Mouse (Mus musculus) forebrain, embryonic 14.5 days (tissue): ENCODE measurements around the gene Nit2. TPM values are rescaled to one million over a fixed set of nuclear protein-coding genes. Genes with fewer than 3 reads are reported as not detected.

Experiments used
- ATAC-seq: fragments of 200-750 bp; cut with Nextera tagmentation; 2 replicates; pipeline ENCODE4 v1.8.0; 2017; ENCODE audit warnings: mild to moderate bottlenecking, moderate library complexity
- DNase-seq: peaks from one replicate; pipeline ENCODE4 v3.0.0-alpha.2; 2015; ENCODE audit warnings: low spot score
- H3K27ac ChIP-seq: fragments of 300-500 bp; sonication (generic); 2 replicates; pipeline ENCODE4 v1.5.1; 2014; ENCODE audit warnings: low read depth, mild to moderate bottlenecking, control low read depth, low read length, moderate library complexity
- H3K27me3 ChIP-seq: fragments of 300-500 bp; sonication (generic); replicated peaks from 2 replicates; pipeline ENCODE4 v1.6.1; 2014; ENCODE audit warnings: low read length, control low read depth, mixed read lengths; ENCODE audit not compliant: control insufficient read depth, insufficient read depth
- H3K36me3 ChIP-seq: fragments of 300-500 bp; sonication (generic); 2 replicates; pipeline ENCODE4 v1.6.1; 2014; ENCODE audit warnings: low read length, control low read depth; ENCODE audit not compliant: control insufficient read depth, insufficient read depth
- H3K4me1 ChIP-seq: fragments of 300-500 bp; sonication (generic); 2 replicates; pipeline ENCODE4 v1.6.1; 2014; ENCODE audit warnings: antibody characterized with exemption, low read length, control low read depth; ENCODE audit not compliant: control insufficient read depth, insufficient read depth
- H3K4me2 ChIP-seq: fragments of 300-500 bp; sonication (generic); 2 replicates; pipeline ENCODE4 v1.6.1; 2014; ENCODE audit warnings: mild to moderate bottlenecking, control low read depth, low read length
- H3K4me3 ChIP-seq: fragments of 300-500 bp; sonication (generic); 2 replicates; pipeline ENCODE4 v1.5.1; 2014; ENCODE audit warnings: low read depth, low read length, control low read depth
- H3K9ac ChIP-seq: fragments of 300-500 bp; sonication (generic); 2 replicates; pipeline ENCODE4 v1.6.1; 2014; ENCODE audit warnings: mild to moderate bottlenecking, low read length, control low read depth, moderate library complexity
- H3K9me3 ChIP-seq: fragments of 300-500 bp; sonication (generic); replicated peaks from 2 replicates; pipeline ENCODE4 v1.6.1; 2016; ENCODE audit warnings: low read length, control low read depth, mixed read lengths; ENCODE audit not compliant: control insufficient read depth
- WGBS: fragments of 180-500 bp; shearing (Covaris S2); extraction: QIAGEN DNeasy Blood & Tissue Kit; methylation state at CpG from one replicate; pipeline ENCODE4 v1.1.7; 2014; 5-methylcytosine and 5-hydroxymethylcytosine counted together
- polyA plus RNA-seq: library from polyadenylated mRNA; unstranded; fragments of >200 nt; fragmentation: Nextera tagmentation; extraction: Ambion mirVana; gene quantifications from 2 replicates; pipeline ENCODE4 v1.2.1, GENCODE M21; 2014

Nit2 gene
- polyA plus RNA-seq, result 43.8 and 44.2 TPM in 2 replicates

DNA sequence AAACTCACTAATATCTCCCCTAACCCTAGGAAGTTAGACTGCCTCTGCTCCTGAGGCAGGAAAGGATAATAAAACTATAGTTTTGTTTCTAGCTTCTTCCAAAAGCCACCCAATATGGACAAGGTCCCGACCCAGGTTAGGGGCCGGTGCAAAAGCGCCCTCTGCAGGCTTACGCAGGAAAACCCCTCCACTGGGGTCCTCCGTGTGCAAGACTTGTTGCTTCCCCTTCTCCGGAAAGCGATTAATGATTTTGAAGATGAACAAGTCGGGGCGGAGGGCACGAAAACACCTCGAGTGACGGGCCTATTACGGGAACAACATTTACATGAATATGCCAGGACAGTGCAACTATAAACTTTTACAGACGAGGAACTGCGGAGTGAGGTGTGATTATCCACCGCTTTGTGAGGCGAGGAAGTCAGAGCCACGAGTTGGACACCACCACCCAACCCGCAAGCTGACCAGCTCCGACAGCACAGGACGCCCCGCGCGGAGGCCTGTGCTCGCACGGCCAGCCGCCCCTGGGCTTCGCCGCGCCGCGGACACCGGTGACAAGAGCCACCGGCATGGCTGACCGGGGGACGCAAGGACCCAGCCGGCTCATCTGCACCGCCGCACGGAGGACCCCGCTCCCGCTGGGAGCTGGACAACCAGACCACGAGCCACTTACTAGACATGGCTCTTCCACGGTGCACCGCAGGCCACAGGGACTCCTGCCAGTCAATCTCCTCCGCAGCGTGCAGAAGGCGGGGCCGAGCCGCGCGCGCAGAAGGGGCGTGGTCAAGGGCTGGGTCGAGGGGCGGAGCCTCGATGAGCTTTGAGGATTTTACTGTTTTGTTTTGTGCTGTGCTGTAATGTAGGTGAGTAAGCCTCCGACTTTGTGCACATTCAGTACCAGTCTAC, at the start of gene Nit2:
Gene Nit2, minus strand, starts transcription at position 731 of the 903 bp plus-strand sequence.
- Histone ChIP-seq H3K4me2 (peak within 1 kb of the TSS; percentile 81), H3K4me3 (peak within 1 kb of the TSS; percentile 73), H3K9ac (peak within 1 kb of the TSS; percentile 79), H3K27me3 (no peaks in the 10 kb centered on the region), H3K27ac (peak within 1 kb of the TSS; percentile 72), H3K36me3 (peaks cover 11% of the 10 kb centered on the region), H3K9me3 (no peaks in the 10 kb centered on the region), H3K4me1 (no peaks in the 10 kb centered on the region)
- ATAC-seq (peak; percentile 97), DNase-seq (peak; percentile 92)
- under 1% methylated on average over 58 of the region's 58 CpGs for WGBS

DNA sequence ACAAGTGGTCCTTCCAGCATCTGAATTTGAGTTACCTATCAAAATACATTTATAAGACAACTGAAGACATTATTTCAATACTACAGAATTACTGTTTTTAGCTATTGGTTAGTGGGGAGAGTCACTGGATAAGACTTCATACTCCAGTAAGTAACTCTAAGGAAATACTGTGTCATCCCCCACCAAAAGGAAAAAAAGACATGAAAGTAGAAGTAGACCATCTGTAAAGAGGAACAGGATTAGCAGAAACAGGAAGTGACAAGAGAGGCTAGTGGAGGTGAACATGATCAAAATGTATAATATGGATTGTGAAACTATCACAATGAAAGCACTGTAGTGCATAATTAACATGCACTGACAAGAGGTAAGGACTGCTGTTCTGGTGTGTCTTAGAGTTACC, 48.8 kb upstream of the Nit2 start:
- H3K4me3 ChIP-seq, result no peak overlapping the region
- DNase-seq (no peak), ATAC-seq (no peak)
- H3K9ac ChIP-seq, result no peak overlapping the region
- no peak overlapping the region for H3K4me2 ChIP-seq
- no peaks in the 10 kb centered on the region for H3K9me3 ChIP-seq
- H3K36me3 ChIP-seq, result peaks cover 17% of the 10 kb centered on the region
- H3K4me1 ChIP-seq, result no peaks in the 10 kb centered on the region
- H3K27me3 ChIP-seq, result no peaks in the 10 kb centered on the region
- no peak overlapping the region for H3K27ac ChIP-seq

DNA sequence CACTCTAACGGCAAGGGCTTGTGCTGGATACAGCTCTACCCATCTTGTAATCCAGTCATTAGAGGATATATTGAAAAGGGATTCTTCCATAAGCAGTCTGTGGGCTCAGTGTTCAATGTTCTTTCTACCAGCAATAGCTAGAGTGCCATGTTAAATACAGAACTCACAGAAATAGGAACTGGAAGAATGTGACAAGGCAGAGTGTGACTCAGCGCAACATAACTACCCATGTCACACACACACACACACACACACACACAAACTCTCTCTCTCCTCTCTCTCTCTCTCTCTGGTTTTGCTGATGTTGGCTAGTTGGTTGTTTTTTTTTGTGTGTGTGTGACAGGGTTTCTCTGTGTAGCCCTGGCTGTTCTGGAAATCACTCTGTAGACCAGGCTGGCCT, 43.9 kb upstream of the Nit2 start:
- ATAC-seq (no peak), DNase-seq (no peak)

GRCm38 (mm10) chr16:57208342-57208741, 41.2 kb upstream of the Nit2 start:
- no peak overlapping the region for H3K9ac ChIP-seq
- no peak overlapping the region for H3K27ac ChIP-seq
- no peaks in the 10 kb centered on the region for H3K4me1 ChIP-seq
- no peak for DNase-seq
- H3K36me3 ChIP-seq, result peaks cover 24% of the 10 kb centered on the region
- no peak for ATAC-seq
- H3K9me3 ChIP-seq, result no peaks in the 10 kb centered on the region
- no peak overlapping the region for H3K4me2 ChIP-seq
- H3K27me3 ChIP-seq, result no peaks in the 10 kb centered on the region
- 89% methylated on average over 2 of the region's 2 CpGs for WGBS
- H3K4me3 ChIP-seq, result no peak overlapping the region

More for the DNA sequence above, 43.9 kb upstream of the Nit2 start:
- H3K27ac ChIP-seq, result no peak overlapping the region
- H3K4me2 ChIP-seq, result no peak overlapping the region
- WGBS, result 88% methylated on average over 2 of the region's 2 CpGs
- no peaks in the 10 kb centered on the region for H3K4me1 ChIP-seq
- H3K9me3 ChIP-seq, result no peaks in the 10 kb centered on the region
- H3K36me3 ChIP-seq, result peaks cover 24% of the 10 kb centered on the region
- no peaks in the 10 kb centered on the region for H3K27me3 ChIP-seq
- H3K4me3 ChIP-seq, result no peak overlapping the region
- no peak overlapping the region for H3K9ac ChIP-seq

DNA sequence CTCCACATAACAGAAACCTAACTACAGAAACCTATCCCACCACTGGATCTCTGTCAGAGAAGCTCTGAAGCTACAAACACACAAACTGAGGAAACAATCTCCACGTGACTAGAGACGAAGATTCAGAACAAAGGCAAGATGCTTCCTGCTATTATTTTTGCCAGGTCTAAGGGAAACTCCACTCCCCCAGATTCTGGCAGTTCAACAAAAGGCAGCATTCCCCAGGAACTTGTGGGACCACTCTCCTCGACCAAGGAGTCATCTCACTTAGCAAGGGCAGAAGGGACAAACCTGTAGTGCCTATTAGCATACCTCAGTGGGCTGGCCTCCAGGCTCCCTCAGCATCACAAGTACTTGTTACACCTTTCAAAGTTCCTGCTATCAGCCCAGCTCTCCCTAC, 30.1 kb upstream of the Nit2 start:
- Histone ChIP-seq H3K27ac (no peak overlapping the region), H3K4me1 (no peaks in the 10 kb centered on the region), H3K4me3 (no peak overlapping the region), H3K27me3 (no peaks in the 10 kb centered on the region), H3K9ac (no peak overlapping the region), H3K9me3 (no peaks in the 10 kb centered on the region), H3K36me3 (peaks cover 20% of the 10 kb centered on the region), H3K4me2 (no peak overlapping the region)
- ATAC-seq, result no peak
- DNase-seq, result no peak
- WGBS, result 72% methylated on average over 3 of the region's 3 CpGs

DNA sequence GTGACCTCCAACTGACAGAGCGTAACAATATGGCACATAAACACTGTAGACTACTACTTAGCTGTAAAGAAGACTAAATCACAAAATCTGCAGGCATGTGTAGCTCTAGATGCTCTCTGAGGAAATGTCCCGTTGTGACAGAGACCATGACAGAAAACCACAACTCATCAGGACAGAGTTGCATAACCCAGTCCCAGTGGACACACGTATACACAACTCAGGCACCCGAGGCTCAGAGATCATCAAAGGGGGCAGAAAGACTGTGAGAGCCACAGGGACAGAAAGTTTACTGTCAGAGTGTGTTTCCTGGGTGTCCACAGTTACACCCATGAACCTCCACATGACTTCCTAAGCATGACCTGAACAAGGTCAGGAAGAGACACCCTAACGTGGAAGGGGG, 29.4 kb upstream of the Nit2 start:
- 90% methylated on average over 5 of the region's 5 CpGs for WGBS
- DNase-seq, result no peak
- no peaks in the 10 kb centered on the region for H3K9me3 ChIP-seq
- no peaks in the 10 kb centered on the region for H3K27me3 ChIP-seq
- no peaks in the 10 kb centered on the region for H3K4me1 ChIP-seq
- ATAC-seq, result no peak
- H3K4me2 ChIP-seq, result no peak overlapping the region
- H3K4me3 ChIP-seq, result no peak overlapping the region
- H3K36me3 ChIP-seq, result peaks cover 27% of the 10 kb centered on the region
- H3K9ac ChIP-seq, result no peak overlapping the region
- no peak overlapping the region for H3K27ac ChIP-seq

- no peaks in the 10 kb centered on the region for H3K9me3 ChIP-seq
- no peak overlapping the region for H3K4me2 ChIP-seq
- H3K27me3 ChIP-seq, result no peaks in the 10 kb centered on the region
- H3K27ac ChIP-seq, result no peak overlapping the region
- no peak for DNase-seq
- no peak for ATAC-seq
- H3K36me3 ChIP-seq, result peaks cover 26% of the 10 kb centered on the region
- H3K4me3 ChIP-seq, result no peak overlapping the region
- WGBS, result 86% methylated on average over 14 of the region's 14 CpGs
- H3K4me1 ChIP-seq, result no peaks in the 10 kb centered on the region
- no peak overlapping the region for H3K9ac ChIP-seq
Measured at GRCm38 (mm10) chr16:57191214-57191613, 24.1 kb upstream of the Nit2 start.

GRCm38 (mm10) chr16:57190390-57190789, 23.2 kb upstream of the Nit2 start:
- no peak overlapping the region for H3K4me3 ChIP-seq
- no peaks in the 10 kb centered on the region for H3K4me1 ChIP-seq
- no peaks in the 10 kb centered on the region for H3K9me3 ChIP-seq
- H3K27me3 ChIP-seq, result no peaks in the 10 kb centered on the region
- no peak for DNase-seq
- WGBS, result 90% methylated on average over 8 of the region's 8 CpGs
- no peak overlapping the region for H3K9ac ChIP-seq
- H3K4me2 ChIP-seq, result no peak overlapping the region
- no peak for ATAC-seq
- H3K36me3 ChIP-seq, result peaks cover 26% of the 10 kb centered on the region
- H3K27ac ChIP-seq, result no peak overlapping the region

- H3K9me3 ChIP-seq, result no peaks in the 10 kb centered on the region
- no peak overlapping the region for H3K27ac ChIP-seq
- WGBS, result 91% methylated on average over 2 of the region's 2 CpGs
- no peak for DNase-seq
- peaks cover 26% of the 10 kb centered on the region for H3K36me3 ChIP-seq
- H3K4me3 ChIP-seq, result no peak overlapping the region
- H3K27me3 ChIP-seq, result no peaks in the 10 kb centered on the region
- H3K4me1 ChIP-seq, result no peaks in the 10 kb centered on the region
- H3K9ac ChIP-seq, result no peak overlapping the region
- ATAC-seq, result no peak
- no peak overlapping the region for H3K4me2 ChIP-seq
Measured at GRCm38 (mm10) chr16:57189493-57189892, 22.4 kb upstream of the Nit2 start.
